ENCODE assay signal across 8 mouse cellular contexts in the genomic region with DNA sequence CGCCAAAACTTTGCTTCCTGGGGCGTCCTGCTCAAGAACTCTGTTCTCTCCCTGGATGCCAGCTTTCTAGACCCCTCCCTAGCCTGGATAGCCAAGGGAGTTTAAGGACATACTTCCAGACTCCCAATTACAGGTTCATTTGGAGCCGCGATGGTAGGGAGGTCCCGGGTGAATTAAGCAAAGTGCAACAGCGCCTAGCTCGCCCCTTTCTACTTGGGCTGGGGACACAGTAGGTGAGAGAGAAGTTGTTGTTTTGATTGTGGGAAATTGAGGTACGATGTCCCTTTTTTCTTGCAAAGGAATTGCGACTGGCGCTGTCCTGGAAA. TPM values are rescaled to one million over a fixed set of nuclear protein-coding genes. Genes with fewer than 3 reads are reported as not detected.
A peak's percentile ranks its signal among the peaks of the same experiment; 100 is the strongest.
DNase-seq lines count a peak whose midpoint lies in the region; ATAC-seq and TF ChIP-seq lines count a peak whose summit lies in the region.

No protein-coding gene starts in this region.

- H3K36me3 ChIP-seq in ES-Bruce4 (ENCODE audit: control insufficient read depth, insufficient read depth, low read length, poor library complexity, severe bottlenecking) = no peaks in the 10 kb centered on the region
- no peaks in the 10 kb centered on the region for H3K36me3 ChIP-seq in heart, embryonic 15.5 days
- no peaks in the 10 kb centered on the region for H3K36me3 ChIP-seq in liver, embryonic 15.5 days (replicated peaks)

- ATAC-seq in heart, embryonic 15.5 days (replicated peaks; ENCODE audit: insufficient number of reproducible peaks, insufficient read depth, low FRiP score, low read depth) = no peak; the same call in 1 of the 2 replicates
- ATAC-seq in liver, embryonic 15.5 days (ENCODE audit: insufficient read depth) = no peak

- under 1% methylated on average over 10 of the region's 10 CpGs for WGBS in heart, embryonic 15.5 days
- WGBS in liver, embryonic 15.5 days (ENCODE audit: insufficient replicate concordance) = 2% methylated on average over 10 of the region's 10 CpGs

- peaks cover 5% of the 10 kb centered on the region for H3K27me3 ChIP-seq in ES-Bruce4 (ENCODE audit: control insufficient read depth, insufficient read depth, low read length, poor library complexity, severe bottlenecking)
- no peaks in the 10 kb centered on the region for H3K27me3 ChIP-seq in heart, embryonic 15.5 days
- H3K27me3 ChIP-seq in liver, embryonic 15.5 days = peaks cover 26% of the 10 kb centered on the region

- H3K4me1 ChIP-seq in ES-Bruce4 (ENCODE audit: control insufficient read depth, insufficient read depth, low read length) = peaks cover 1% of the 10 kb centered on the region
- H3K4me1 ChIP-seq in heart, embryonic 15.5 days (replicated peaks) = 0 out of 2 replicates have a peak, but pooled peaks cover 3% of the 10 kb centered on the region
- no peaks in the 10 kb centered on the region for H3K4me1 ChIP-seq in liver, embryonic 15.5 days (replicated peaks)

- no peak for TF ChIP-seq CTCF in ES-Bruce4 (IDR thresholded peaks at IDR 0.05; ENCODE audit: low read depth, low read length)

- 0 out of 2 replicates have a peak overlapping the region, but pooled peaks have one; percentile 38 for H3K9ac ChIP-seq in ES-Bruce4 (ENCODE audit: low read depth, poor library complexity, severe bottlenecking)
- peak overlapping the region; percentile 63 for H3K9ac ChIP-seq in heart, embryonic 15.5 days
- no peak overlapping the region for H3K9ac ChIP-seq in liver, embryonic 15.5 days

- TF ChIP-seq POLR2A in ES-Bruce4 (IDR thresholded peaks at IDR 0.05; ENCODE audit: insufficient read depth, low read length) = no peak

- H3K9me3 ChIP-seq in ES-Bruce4 (replicated peaks; ENCODE audit: control insufficient read depth, insufficient read depth, low read length, poor library complexity, severe bottlenecking) = no peaks in the 10 kb centered on the region
- H3K9me3 ChIP-seq in heart, embryonic 15.5 days (replicated peaks) = no peaks in the 10 kb centered on the region
- no peaks in the 10 kb centered on the region for H3K9me3 ChIP-seq in liver, embryonic 15.5 days (replicated peaks)

- H3K4me3 ChIP-seq in ES-Bruce4 (ENCODE audit: low read depth, low read length) = peak overlapping the region; percentile 86
- H3K4me3 ChIP-seq in heart, embryonic 15.5 days = peak overlapping the region; percentile 66
- peak overlapping the region; percentile 33 for H3K4me3 ChIP-seq in liver, embryonic 15.5 days (replicated peaks)

- no peak for TF ChIP-seq EP300 in ES-Bruce4 (IDR thresholded peaks at IDR 0.05; ENCODE audit: insufficient read depth, low read depth, low read length)

- peak overlapping the region; percentile 87 for H3K4me2 ChIP-seq in heart, embryonic 15.5 days
- peak overlapping the region; percentile 55 for H3K4me2 ChIP-seq in liver, embryonic 15.5 days

- H3K27ac ChIP-seq in ES-Bruce4 (ENCODE audit: insufficient read depth, low read length) = no peak overlapping the region
- peak overlapping the region; percentile 24; the same call in 1 of the 2 replicates for H3K27ac ChIP-seq in heart, embryonic 15.5 days
- no peak overlapping the region for H3K27ac ChIP-seq in liver, embryonic 15.5 days (replicated peaks)

- DNase-seq in embryo, embryonic 9.5 days (ENCODE audit: extremely low spot score) = peak; percentile 40
- no peak for DNase-seq in embryo, embryonic 10.5 days (ENCODE audit: low spot score)
- no peak for DNase-seq in adrenal gland, adult 2 months
- DNase-seq in adrenal gland, postnatal 4 days (ENCODE audit: low spot score in 2 of 2) = no peak
- DNase-seq in ovary, adult 18-20 months (ENCODE audit: low spot score) = no peak

RNA-seq across cellular contexts. Expression of a gene that starts 0.7 kb away (rescaled TPM):
- polyA plus RNA-seq in ES-Bruce4 (2011; ENCODE audit: insufficient read depth, insufficient read length, low read depth, missing spikeins) = 0.13 TPM in 1 of 2 replicates, not detected in the other
- polyA plus RNA-seq in heart, embryonic 15.5 days (2015; fragmentation: Nextera tagmentation; extraction: Ambion mirVana) = 11.5 and 11.9 TPM in 2 replicates
- 1.1 and 1.6 TPM in 2 replicates for polyA plus RNA-seq in liver, embryonic 15.5 days (2015; fragmentation: Nextera tagmentation; extraction: Ambion mirVana)
- total RNA-seq in adrenal gland, adult 2 months (2021) = 1 to 10 TPM; 3.3 to 5.1 TPM
- 0.25 and 0.29 TPM in 2 replicates for polyA plus RNA-seq in adrenal gland, adult 2 months (2012; rRNA removed)
- total RNA-seq in adrenal gland, postnatal 4 days (2021) = 10 to 100 TPM in 1 of 2 experiments, 1 to 10 TPM in 1; 7.9 to 10.2 TPM

Comparison
In these comparisons a context has a peak if more than half of its experiments do, and no peak if none do; other contexts are left out.
1. H3K4me3 ChIP-seq: peak in every context shown above with its lines; median percentile 86 in ES-Bruce4; 66 in heart, embryonic 15.5 days; 33 in liver, embryonic 15.5 days.